Mouse (Mus musculus) midbrain, embryonic 15.5 days (tissue): ENCODE data around the gene Pkib. TPM values are rescaled to one million over a fixed set of nuclear protein-coding genes. Genes with fewer than 3 reads are reported as not detected.

Experiments
- ATAC-seq: fragments of 200-750 bp; cut with Nextera tagmentation; replicated peaks from 2 replicates; pipeline ENCODE4 v1.8.0; 2017; ENCODE audit warnings: moderate TSS enrichment
- H3K27ac ChIP-seq: fragments of 300-500 bp; sonication (generic); 2 replicates; pipeline ENCODE4 v1.5.1; 2015; ENCODE audit warnings: mild to moderate bottlenecking, inconsistent platforms
- H3K27me3 ChIP-seq: fragments of 300-500 bp; sonication (generic); replicated peaks from 2 replicates; pipeline ENCODE4 v1.6.1; 2015; ENCODE audit warnings: inconsistent platforms
- H3K36me3 ChIP-seq: fragments of 300-500 bp; sonication (generic); replicated peaks from 2 replicates; pipeline ENCODE4 v1.6.1; 2015; ENCODE audit warnings: inconsistent platforms
- H3K4me1 ChIP-seq: fragments of 300-500 bp; sonication (generic); 2 replicates; pipeline ENCODE4 v1.6.1; 2015; ENCODE audit warnings: inconsistent platforms
- H3K4me2 ChIP-seq: fragments of 300-500 bp; sonication (generic); 2 replicates; pipeline ENCODE4 v1.6.1; 2015; ENCODE audit warnings: inconsistent platforms, mild to moderate bottlenecking, moderate library complexity
- H3K4me3 ChIP-seq: fragments of 300-500 bp; sonication (generic); 2 replicates; pipeline ENCODE4 v1.5.1; 2015; ENCODE audit warnings: mild to moderate bottlenecking, inconsistent platforms
- H3K9ac ChIP-seq: fragments of 300-500 bp; sonication (generic); 2 replicates; pipeline ENCODE4 v1.6.1; 2015; ENCODE audit warnings: mild to moderate bottlenecking, inconsistent platforms
- H3K9me3 ChIP-seq: fragments of 300-500 bp; sonication (generic); 2 replicates; pipeline ENCODE4 v1.6.1; 2016; ENCODE audit warnings: inconsistent platforms
- WGBS: fragments of 180-500 bp; shearing (Covaris S2); methylation state at CpG from one replicate; pipeline ENCODE4 v1.1.7; 2015; ENCODE audit warnings: mixed read lengths; 5-methylcytosine and 5-hydroxymethylcytosine counted together
- polyA plus RNA-seq: library from polyadenylated mRNA; unstranded; fragments of >200 nt; fragmentation: Nextera tagmentation; extraction: Ambion mirVana; gene quantifications from 2 replicates; pipeline ENCODE4 v1.2.1, GENCODE M21; 2015

Pkib gene
- polyA plus RNA-seq, 1 experiment from 2014 or later, result 2.9 TPM

- Histone ChIP-seq H3K4me1 (peaks cover 30% of the 10 kb centered on the region), H3K9ac (peak overlapping the region; percentile 17; the same call in 1 of the 2 replicates), H3K4me3 (peak overlapping the region; percentile 35), H3K9me3 (no peaks in the 10 kb centered on the region), H3K27me3 (no peaks in the 10 kb centered on the region), H3K4me2 (peak overlapping the region; percentile 51), H3K27ac (peak overlapping the region; percentile 79), H3K36me3 (no peaks in the 10 kb centered on the region)
- 14% methylated on average over 2 of the region's 2 CpGs for WGBS
- ATAC-seq, result no peak
Observed at GRCm38 (mm10) chr10:57785552-57785951, 153.8 kb downstream of the Pkib start.

Other genes with a start within 250 kb of the Pkib start
- gene Hsf2, start 145.6 kb upstream of the Pkib start, polyA plus RNA-seq, result 53.0 and 59.7 TPM in 2 replicates
- 384 and 407 TPM in 2 replicates for gene Serinc1, start 99.5 kb upstream of the Pkib start, polyA plus RNA-seq
- 1,183 and 1,204 TPM in 2 replicates for gene Fabp7, start 152.9 kb downstream of the Pkib start, polyA plus RNA-seq
- 17.8 and 22.2 TPM in 2 replicates for gene Smpdl3a, start 162.4 kb downstream of the Pkib start, polyA plus RNA-seq